Mouse (Mus musculus) lung, adult 2 months (tissue): Measurements from ENCODE around the gene Ip6k3. TPM values are rescaled to one million over a fixed set of nuclear protein-coding genes. Genes with fewer than 3 reads are reported as not detected.
A peak's percentile ranks its signal among the peaks of the same experiment; 100 is the strongest.

Experiments
- DNase-seq: peaks from one replicate; pipeline ENCODE4 v3.0.0; 2022
- H3K4me1 ChIP-seq: fragments of 200-500 bp; 2 replicates; pipeline ENCODE4 v1.6.1; 2011; ENCODE audit warnings: low read length; ENCODE audit not compliant: control insufficient read depth, insufficient read depth
- H3K4me3 ChIP-seq: fragments of 200-500 bp; replicated peaks from 2 replicates; pipeline ENCODE3; 2011; ENCODE audit warnings: low read depth, mild to moderate bottlenecking, control low read depth, low read length; ENCODE audit errors: extremely low read depth
- CTCF ChIP-seq: fragments of 200-500 bp; IDR thresholded peaks from 2 replicates; pipeline ENCODE4 v1.5.1; 2011; ENCODE audit warnings: mild to moderate bottlenecking, low read length, control low read depth; ENCODE audit not compliant: insufficient read depth
- POLR2A ChIP-seq: fragments of 200-500 bp; IDR thresholded peaks from 2 replicates; pipeline ENCODE4 v1.6.1; 2011; ENCODE audit warnings: low read depth, mild to moderate bottlenecking, control low read depth, low read length, borderline replicate concordance; ENCODE audit errors: extremely low read depth
- WGBS: fragments of 180-500 bp; shearing (Covaris S2); methylation state at CpG from one replicate; pipeline ENCODE4 v1.1.7; 2018; 5-methylcytosine and 5-hydroxymethylcytosine counted together
- polyA plus RNA-seq: library from polyadenylated mRNA; depleted of rRNA; stranded (reverse); fragments of >200 nt; gene quantifications from 2 replicates; pipeline ENCODE4 v1.2.3, GENCODE M21; 2012

The Ip6k3 gene
- polyA plus RNA-seq, 1 experiment = 3.6 TPM

DNA sequence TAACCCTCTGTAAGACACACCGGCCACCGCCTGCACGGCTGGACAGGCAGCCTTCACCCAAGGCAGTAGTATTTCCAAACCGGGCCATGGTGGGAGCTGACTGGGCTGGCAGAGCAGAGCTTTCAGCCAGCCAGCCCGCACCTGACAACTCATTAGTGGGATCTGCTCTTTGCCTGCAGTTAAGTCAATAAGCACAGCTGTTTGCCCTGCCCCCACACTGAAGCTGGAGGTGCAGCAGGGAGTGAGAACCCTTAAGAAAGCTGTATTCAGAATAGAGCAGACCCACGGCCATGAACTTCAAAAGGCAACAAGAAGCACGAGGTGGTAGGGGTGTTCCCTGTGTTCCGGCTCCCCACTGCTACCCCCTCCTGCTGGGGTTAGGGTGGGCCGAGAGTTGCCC is 37.3 kb downstream of the Ip6k3 start:
- no peak for DNase-seq
- H3K4me3 ChIP-seq = no peak overlapping the region
- H3K4me1 ChIP-seq = peaks cover 3% of the 10 kb centered on the region
- WGBS = 56% methylated on average over 9 of the region's 9 CpGs
- no peak for TF ChIP-seq CTCF
- TF ChIP-seq POLR2A = no peak

DNA sequence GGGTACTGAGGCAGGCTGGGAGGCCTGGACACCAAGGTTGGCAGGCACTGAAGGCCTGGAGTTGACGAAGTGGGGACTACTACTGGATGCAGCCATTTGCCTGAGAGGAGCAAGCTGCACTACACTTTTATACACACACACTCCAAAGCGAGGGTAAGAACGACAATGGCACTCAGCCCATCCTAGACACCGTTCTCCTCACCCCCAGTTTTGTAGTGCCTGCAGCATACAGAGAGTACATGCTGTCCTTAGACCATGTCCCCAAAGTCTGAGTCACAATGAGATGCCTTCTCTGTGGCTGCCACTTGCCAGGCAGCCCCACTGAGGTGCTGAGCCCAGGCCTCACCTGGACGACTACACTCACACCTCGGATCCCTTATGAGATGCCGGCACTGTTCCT is 37.8 kb downstream of the Ip6k3 start:
- Histone ChIP-seq H3K4me3 (no peak overlapping the region), H3K4me1 (peaks cover 3% of the 10 kb centered on the region)
- no peak for DNase-seq
- 64% methylated on average over 7 of the region's 7 CpGs for WGBS
- TF ChIP-seq POLR2A (no peak), CTCF (no peak)

DNA sequence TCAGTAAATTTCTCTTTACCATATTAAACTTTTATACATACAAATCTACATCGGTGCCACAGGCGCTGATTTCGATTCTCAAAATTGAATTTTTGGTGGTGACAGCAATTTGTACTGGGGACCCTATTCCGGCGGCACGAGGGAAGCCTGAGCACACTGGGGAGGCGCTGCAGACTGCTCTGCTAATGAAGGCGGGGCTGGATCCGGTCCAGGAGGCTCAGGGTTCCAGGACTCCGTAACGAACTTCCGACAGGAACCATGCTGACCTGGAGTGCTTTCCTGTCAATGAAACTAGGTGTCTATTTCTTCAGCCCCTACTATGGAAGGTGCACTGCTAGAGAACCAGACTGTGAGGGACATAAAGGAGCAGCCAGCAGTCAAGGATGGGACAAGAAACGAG is 38.3 kb downstream of the Ip6k3 start:
- no peak overlapping the region for H3K4me3 ChIP-seq
- TF ChIP-seq CTCF (no peak), POLR2A (no peak)
- peaks cover 3% of the 10 kb centered on the region for H3K4me1 ChIP-seq
- no peak for DNase-seq
- WGBS = 62% methylated on average over 13 of the region's 13 CpGs

DNA sequence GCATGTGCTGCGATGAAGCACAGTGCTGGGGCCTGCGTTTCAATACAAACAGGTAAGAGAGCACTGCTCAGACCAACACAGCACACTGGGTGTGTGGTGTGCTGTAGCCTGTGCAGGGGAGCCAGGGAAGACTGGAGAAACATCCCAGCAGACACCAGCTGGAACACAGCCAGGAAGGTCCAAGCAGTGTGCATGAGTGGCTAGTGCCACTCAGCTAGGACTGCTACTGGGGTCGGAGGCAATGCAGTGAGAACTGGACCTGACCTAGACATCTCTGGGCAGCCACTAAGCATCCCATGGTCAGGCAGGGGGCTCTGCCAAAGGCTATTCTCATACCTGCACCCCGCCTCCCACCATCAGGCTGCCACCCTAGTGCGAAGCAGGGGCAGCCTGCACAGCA is 39.4 kb downstream of the Ip6k3 start:
- Histone ChIP-seq H3K4me1 (peaks cover under 1% of the 10 kb centered on the region), H3K4me3 (no peak overlapping the region)
- TF ChIP-seq POLR2A (no peak), CTCF (no peak)
- DNase-seq = no peak
- 87% methylated on average over 5 of the region's 5 CpGs for WGBS

DNA sequence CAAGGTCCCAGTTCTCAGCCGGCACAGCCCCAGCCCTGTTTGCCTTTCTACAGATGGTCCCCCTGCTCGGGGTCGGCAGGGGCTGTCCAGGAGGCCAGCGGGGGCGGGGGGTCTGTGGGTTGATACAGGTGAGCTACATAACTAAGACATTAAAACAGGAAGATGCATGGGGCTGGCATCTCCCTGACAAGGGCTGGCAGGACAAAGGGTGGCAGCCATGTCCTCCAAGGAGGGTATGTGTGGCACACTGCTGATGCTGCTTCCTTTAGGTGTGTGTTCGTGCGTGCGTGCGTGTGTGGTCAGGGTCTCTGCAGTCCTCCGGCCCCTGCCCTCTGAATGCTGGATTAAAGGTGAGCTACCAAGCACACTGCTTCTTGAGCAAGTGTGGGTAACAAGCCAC is 40.6 kb downstream of the Ip6k3 start:
- no peak overlapping the region for H3K4me3 ChIP-seq
- WGBS = 79% methylated on average over 10 of the region's 10 CpGs
- no peak for DNase-seq
- no peaks in the 10 kb centered on the region; the same call in 1 of the 2 replicates for H3K4me1 ChIP-seq
- TF ChIP-seq POLR2A (no peak), CTCF (no peak)

DNA sequence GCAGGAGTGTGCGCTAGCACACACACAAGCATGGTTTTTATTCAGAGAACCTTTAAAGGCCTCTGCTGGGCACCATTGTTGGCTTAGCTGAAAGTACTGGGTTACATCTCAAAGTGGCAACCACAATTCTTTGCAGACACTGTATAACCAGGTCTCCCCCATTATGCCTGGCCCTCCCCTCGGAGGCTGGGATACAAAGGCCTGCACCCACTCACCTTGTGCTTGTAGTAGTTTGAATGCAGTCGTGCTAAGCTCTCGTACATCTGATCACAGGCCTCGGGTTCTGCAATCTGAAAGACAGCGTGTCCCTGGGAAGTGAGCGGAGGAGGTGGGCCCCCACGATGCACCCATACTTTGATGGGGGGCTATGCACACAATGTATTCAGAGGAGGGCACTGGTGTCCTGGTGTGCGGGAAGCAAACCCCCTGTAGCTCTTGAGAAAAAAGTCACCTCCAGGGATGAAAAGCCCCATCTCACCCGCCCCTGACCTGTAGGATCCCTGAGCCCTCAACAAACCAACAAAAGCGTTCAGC is 41.9 kb downstream of the Ip6k3 start:
- DNase-seq = no peak
- TF ChIP-seq CTCF = no peak
- no peak for TF ChIP-seq POLR2A
- Histone ChIP-seq H3K4me1 (peaks cover 3% of the 10 kb centered on the region), H3K4me3 (no peak overlapping the region)
- WGBS = 92% methylated on average over 11 of the region's 11 CpGs

DNA sequence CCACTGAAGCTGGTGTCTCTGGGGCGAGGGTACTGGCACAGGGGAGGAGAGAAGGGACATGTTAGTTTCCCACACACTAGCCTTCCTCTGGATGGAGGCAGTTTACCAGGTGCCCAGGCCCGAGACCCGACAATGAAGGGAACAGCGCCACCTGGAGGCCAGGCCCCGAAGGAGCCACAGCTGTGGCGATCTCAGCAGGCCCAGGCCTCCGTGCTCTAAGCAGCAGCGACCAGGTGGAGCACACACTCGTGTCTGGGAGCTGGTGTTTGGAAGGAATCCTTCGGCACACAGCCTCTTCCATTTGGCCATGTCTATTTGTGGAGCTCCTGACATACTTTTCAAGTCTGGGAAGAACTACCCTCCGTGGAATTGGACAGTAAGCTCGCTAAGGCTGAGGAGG is 42.4 kb downstream of the Ip6k3 start:
- DNase-seq = peak; percentile 74
- Histone ChIP-seq H3K4me3 (no peak overlapping the region), H3K4me1 (peaks cover 3% of the 10 kb centered on the region)
- TF ChIP-seq CTCF = peak; percentile 78
- no peak for TF ChIP-seq POLR2A
- 36% methylated on average over 12 of the region's 12 CpGs for WGBS

DNA sequence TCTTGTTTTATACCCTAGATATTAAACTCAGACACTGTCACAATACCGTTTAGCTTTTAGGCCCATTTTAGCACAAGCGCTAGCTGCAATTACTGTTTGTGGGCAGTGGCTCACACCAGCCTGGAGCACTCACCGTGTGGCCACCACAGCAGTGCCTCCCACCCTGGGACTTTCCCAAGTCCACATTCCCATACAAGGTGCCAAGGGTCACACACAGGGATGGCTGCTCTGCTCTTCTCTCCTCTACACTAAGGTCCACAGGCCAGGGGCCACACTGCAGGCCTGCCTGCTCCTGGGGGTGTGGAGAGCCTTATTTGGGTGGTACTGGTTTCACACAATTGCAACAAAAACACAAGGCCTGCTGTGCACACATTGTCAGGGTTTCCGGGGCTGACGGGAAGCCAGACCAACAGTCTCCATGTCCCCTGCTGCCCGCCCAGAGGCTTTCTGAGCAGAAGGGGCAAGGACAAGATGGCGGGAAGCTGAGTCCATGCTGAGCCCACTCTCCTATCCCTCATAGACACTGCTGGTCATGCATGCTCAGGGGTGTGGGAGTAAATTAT is 43.7 kb downstream of the Ip6k3 start:
- no peak for DNase-seq
- Histone ChIP-seq H3K4me3 (no peak overlapping the region), H3K4me1 (peaks cover 3% of the 10 kb centered on the region; the same call in 1 of the 2 replicates)
- 71% methylated on average over 7 of the region's 7 CpGs for WGBS
- TF ChIP-seq POLR2A = no peak
- TF ChIP-seq CTCF = no peak

DNA sequence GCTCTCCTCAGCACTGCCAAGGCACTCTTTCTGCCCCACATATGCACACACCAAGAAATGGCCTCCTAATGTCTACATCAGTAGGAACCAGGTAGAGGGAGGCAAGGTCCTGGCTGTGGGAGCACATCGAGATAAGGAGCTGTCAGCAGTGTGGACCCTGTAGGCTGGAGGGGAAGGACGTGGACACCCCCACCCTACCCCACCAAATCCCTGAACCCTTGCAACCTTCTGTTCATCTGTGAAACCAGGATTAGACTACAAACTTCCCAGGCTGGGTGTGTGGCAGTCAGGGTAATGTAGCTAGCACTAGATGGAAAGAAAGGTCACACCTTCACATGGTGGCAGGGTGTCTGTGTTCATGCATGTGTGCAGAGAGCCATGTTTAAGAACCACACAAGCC is 44.5 kb downstream of the Ip6k3 start:
- 80% methylated on average over 2 of the region's 2 CpGs for WGBS
- DNase-seq = no peak
- no peak for TF ChIP-seq POLR2A
- no peak for TF ChIP-seq CTCF
- Histone ChIP-seq H3K4me3 (no peak overlapping the region), H3K4me1 (peaks cover 3% of the 10 kb centered on the region; the same call in 1 of the 2 replicates)

DNA sequence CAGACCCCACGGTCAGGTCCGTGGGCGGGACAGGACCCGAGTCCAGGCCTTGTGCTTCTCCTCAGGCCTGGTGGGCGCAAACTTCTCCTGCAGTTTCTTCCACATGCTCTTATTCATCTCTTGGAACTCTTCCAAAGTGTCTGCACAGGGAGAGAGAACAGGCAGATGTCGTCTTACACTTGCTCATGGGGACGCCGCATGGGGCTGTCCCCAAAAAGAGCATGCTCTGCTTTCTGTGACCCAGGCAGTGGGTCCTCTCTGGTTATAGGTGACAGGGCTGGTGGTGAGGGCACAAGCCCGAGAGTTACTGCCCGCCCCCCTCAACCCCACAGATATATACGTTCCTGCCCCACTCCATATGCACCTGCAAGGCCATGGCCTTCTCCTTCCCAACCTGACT is 44.9 kb downstream of the Ip6k3 start:
- TF ChIP-seq POLR2A (no peak), CTCF (no peak)
- H3K4me3 ChIP-seq = no peak overlapping the region
- 86% methylated on average over 11 of the region's 11 CpGs for WGBS
- H3K4me1 ChIP-seq = peaks cover 3% of the 10 kb centered on the region; the same call in 1 of the 2 replicates
- DNase-seq = no peak
